9 mouse cellular contexts compared by ENCODE assay signal in genomic region chr11:112501781-112502180, GRCm38 (mm10).
DNase-seq lines count a peak whose midpoint lies in the region; ATAC-seq and TF ChIP-seq lines count a peak whose summit lies in the region.
"Had no signal": no experiment of that assay in that cellular context is flagged by ENCODE, and none has a peak within 500 bp of the region (broad histone marks: within the 10 kb centered on the region; RNA-seq: fewer than 3 reads in every experiment).

No protein-coding gene starts in this region.

- H3K4me3 ChIP-seq in forebrain, embryonic 14.5 days (ENCODE audit: low read depth, low read length): no peak overlapping the region
- no peak overlapping the region for H3K4me3 ChIP-seq in neural tube, embryonic 15.5 days (replicated peaks)
- no peak overlapping the region for H3K4me3 ChIP-seq in intestine, embryonic 16.5 days (ENCODE audit: low read length)

- H3K27ac ChIP-seq in forebrain, embryonic 14.5 days (ENCODE audit: low read depth, low read length): no peak overlapping the region; the same call in 1 of the 2 replicates
- H3K27ac ChIP-seq in neural tube, embryonic 15.5 days (replicated peaks): peak overlapping the region; percentile 23; the same call in 1 of the 2 replicates
- no peak overlapping the region for H3K27ac ChIP-seq in intestine, embryonic 16.5 days (ENCODE audit: low read length)
- H3K27ac ChIP-seq: liver, embryonic 14.5 days had no signal

- TF ChIP-seq CTCF in brain, embryonic 14.5 days (IDR thresholded peaks at IDR 0.05; ENCODE audit: borderline replicate concordance, extremely low read depth, insufficient read depth, insufficient read length): no peak

- H3K9ac ChIP-seq in forebrain, embryonic 14.5 days (ENCODE audit: low read length): no peak overlapping the region
- H3K9ac ChIP-seq in neural tube, embryonic 15.5 days (replicated peaks): no peak overlapping the region
- no peak overlapping the region for H3K9ac ChIP-seq in intestine, embryonic 16.5 days (ENCODE audit: low read depth, low read length)
- H3K9ac ChIP-seq: liver, embryonic 14.5 days had no signal

- DNase-seq in brain, embryonic 14.5 days (ENCODE audit: low read depth): peak; percentile 98
- DNase-seq in forebrain, embryonic 14.5 days (ENCODE audit: low spot score): peak; percentile 96
- peak; percentile 16 to 18 for DNase-seq in layer of hippocampus, postnatal 36 days
- no peak for DNase-seq in T-cell, adult 2 months (ENCODE audit: low spot score)
- no peak for DNase-seq in adrenal gland, adult 8-10 months
- DNase-seq: kidney, adult 18-20 months had no signal

- H3K36me3 ChIP-seq in forebrain, embryonic 14.5 days (ENCODE audit: control insufficient read depth, insufficient read depth, low read length): no peaks in the 10 kb centered on the region
- no peaks in the 10 kb centered on the region for H3K36me3 ChIP-seq in neural tube, embryonic 15.5 days
- H3K36me3 ChIP-seq in intestine, embryonic 16.5 days (ENCODE audit: control insufficient read depth, insufficient read depth, low read length): no peaks in the 10 kb centered on the region

- H3K27me3 ChIP-seq in forebrain, embryonic 14.5 days (replicated peaks; ENCODE audit: control insufficient read depth, insufficient read depth, low read length): no peaks in the 10 kb centered on the region
- H3K27me3 ChIP-seq in neural tube, embryonic 15.5 days (replicated peaks): no peaks in the 10 kb centered on the region
- no peaks in the 10 kb centered on the region for H3K27me3 ChIP-seq in intestine, embryonic 16.5 days (replicated peaks; ENCODE audit: control insufficient read depth, insufficient read depth, low read length)

- no peak overlapping the region for H3K4me2 ChIP-seq in forebrain, embryonic 14.5 days (ENCODE audit: low read length)
- H3K4me2 ChIP-seq in neural tube, embryonic 15.5 days: peak overlapping the region; percentile 25; the same call in 1 of the 2 replicates
- no peak overlapping the region for H3K4me2 ChIP-seq in intestine, embryonic 16.5 days (ENCODE audit: low read depth, low read length)

- WGBS in forebrain, embryonic 14.5 days: 0% methylated on average over 5 of the region's 5 CpGs
- WGBS in neural tube, embryonic 15.5 days: 6% methylated on average over 5 of the region's 5 CpGs
- 17% methylated on average over 5 of the region's 5 CpGs for WGBS in intestine, embryonic 16.5 days

- ATAC-seq in forebrain, embryonic 14.5 days: peak; percentile 98
- ATAC-seq in neural tube, embryonic 15.5 days (ENCODE audit: low FRiP score): peak; percentile 86
- no peak for ATAC-seq in intestine, embryonic 16.5 days

- TF ChIP-seq POLR2A in brain, embryonic 14.5 days (IDR thresholded peaks at IDR 0.05; ENCODE audit: borderline replicate concordance, extremely low read depth, insufficient read depth, insufficient read length, poor library complexity, severe bottlenecking): no peak

- H3K9me3 ChIP-seq in forebrain, embryonic 14.5 days (replicated peaks; ENCODE audit: control insufficient read depth, low read length): no peaks in the 10 kb centered on the region
- H3K9me3 ChIP-seq in neural tube, embryonic 15.5 days (replicated peaks): no peaks in the 10 kb centered on the region
- H3K9me3 ChIP-seq in intestine, embryonic 16.5 days (ENCODE audit: control insufficient read depth, low read length): no peaks in the 10 kb centered on the region

- H3K4me1 ChIP-seq in forebrain, embryonic 14.5 days (ENCODE audit: control insufficient read depth, insufficient read depth, low read length): peaks cover 15% of the 10 kb centered on the region
- peaks cover 9% of the 10 kb centered on the region for H3K4me1 ChIP-seq in neural tube, embryonic 15.5 days
- H3K4me1 ChIP-seq in intestine, embryonic 16.5 days (ENCODE audit: control insufficient read depth, insufficient read depth, low read length): no peaks in the 10 kb centered on the region

Comparison
In these comparisons a context has a peak if more than half of its experiments do, and no peak if none do; other contexts are left out.
1. DNase-seq: peak in brain, embryonic 14.5 days (single experiment), forebrain, embryonic 14.5 days (single experiment) and layer of hippocampus, postnatal 36 days (2 of 2); none in T-cell, adult 2 months (single experiment) and adrenal gland, adult 8-10 months (single experiment).